Mouse (Mus musculus) adrenal gland, postnatal 4 days (tissue): ENCODE results near the gene Eif3k. TPM values are rescaled to one million over a fixed set of nuclear protein-coding genes. Genes with fewer than 3 reads are reported as not detected.
A peak's percentile ranks its signal among the peaks of the same experiment; 100 is the strongest.
"Not testable (repeated sequence)": the region's sequence is repeated elsewhere in the genome, so short reads cannot be mapped to it uniquely, and the experiment has no call there.

Experiments used
- DNase-seq, 2 experiments: peaks; one replicate each; pipeline ENCODE4 v3.0.0; 2021 to 2022; ENCODE audit warnings: low spot score in 2 of 2, mixed read lengths in 2 of 2
- total RNA-seq, 2 experiments: library from RNA; stranded (reverse); gene quantifications; 2 replicates each; pipeline ENCODE4 v1.2.3; 2021

Gene Eif3k
- total RNA-seq, 2 experiments from 2014 or later = 308 to 312 TPM

GRCm38 (mm10) chr7:28990766-28991273 lies 9.2 kb upstream of the Eif3k start:
- no peak for DNase-seq

- no peak for DNase-seq
These were observed 3.5 kb upstream of the Eif3k start for GRCm38 (mm10) chr7:28985207-28985606.

DNA sequence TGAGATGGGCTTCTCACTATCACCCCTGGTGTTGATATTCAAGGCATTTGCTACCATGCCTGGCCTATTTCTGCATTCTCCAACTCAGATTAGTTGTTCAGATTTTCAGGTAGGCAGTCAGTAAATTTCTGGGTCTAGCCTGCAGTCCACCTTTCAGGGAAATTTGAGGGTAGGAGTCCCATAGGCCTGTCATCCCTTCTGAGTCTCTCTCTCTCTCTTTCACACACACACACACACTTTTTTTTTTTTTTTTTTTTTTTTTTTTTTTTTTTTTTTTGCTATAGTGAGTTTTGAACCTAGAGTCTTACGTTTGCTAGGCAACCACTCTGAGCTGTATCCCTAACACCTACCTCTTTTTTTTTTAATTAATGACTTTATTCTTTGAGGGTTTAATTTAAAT lies 2.8 kb upstream of the Eif3k start:
- no peak for DNase-seq

GRCm38 (mm10) chr7:28983849-28984248 lies 2.2 kb upstream of the Eif3k start:
- DNase-seq = no peak

- DNase-seq = no peak
These were observed 1.5 kb upstream of the Eif3k start for GRCm38 (mm10) chr7:28983141-28983564.

DNA sequence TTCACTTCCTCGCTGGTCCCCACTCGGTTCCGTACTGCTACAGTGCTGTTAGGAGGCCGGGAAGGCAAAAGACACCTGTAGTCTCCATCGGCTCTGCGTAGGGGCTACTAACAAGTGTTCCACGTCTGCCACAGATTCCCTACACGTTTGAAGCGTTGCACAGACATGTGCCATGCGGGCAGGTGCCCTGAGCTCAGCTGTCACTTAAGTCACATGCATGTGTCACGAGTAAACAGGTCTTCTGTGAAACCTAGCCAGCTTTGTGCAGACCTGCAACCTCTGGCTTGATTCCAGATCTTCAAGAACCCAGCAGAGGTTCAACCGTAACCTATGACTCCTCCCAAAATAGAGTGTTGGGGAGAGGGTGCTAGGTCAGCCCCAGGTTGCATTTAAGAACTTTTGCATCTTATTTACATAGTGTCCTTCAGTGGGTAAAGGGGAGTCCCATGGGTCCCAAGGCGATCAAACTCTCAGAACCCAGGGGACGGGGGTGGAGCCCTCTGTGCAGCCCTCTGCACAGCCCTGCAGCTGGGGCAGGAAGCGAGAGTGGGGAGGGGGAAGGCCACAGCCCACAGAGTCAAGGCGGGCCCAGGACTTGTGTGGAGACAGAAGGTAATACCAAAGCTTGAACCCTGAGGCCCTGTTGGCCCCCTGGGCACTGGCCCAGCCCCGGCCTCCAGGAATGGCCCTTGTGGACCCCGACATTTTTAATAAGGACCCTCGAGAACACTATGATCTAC lies 780 bp upstream of the Eif3k start:
- DNase-seq = no peak

- no peak for DNase-seq
These were observed 4.1 kb downstream of the Eif3k start for GRCm38 (mm10) chr7:28977556-28977955.

- no peak for DNase-seq
These were observed 8.6 kb downstream of the Eif3k start for GRCm38 (mm10) chr7:28973025-28973424.

DNA sequence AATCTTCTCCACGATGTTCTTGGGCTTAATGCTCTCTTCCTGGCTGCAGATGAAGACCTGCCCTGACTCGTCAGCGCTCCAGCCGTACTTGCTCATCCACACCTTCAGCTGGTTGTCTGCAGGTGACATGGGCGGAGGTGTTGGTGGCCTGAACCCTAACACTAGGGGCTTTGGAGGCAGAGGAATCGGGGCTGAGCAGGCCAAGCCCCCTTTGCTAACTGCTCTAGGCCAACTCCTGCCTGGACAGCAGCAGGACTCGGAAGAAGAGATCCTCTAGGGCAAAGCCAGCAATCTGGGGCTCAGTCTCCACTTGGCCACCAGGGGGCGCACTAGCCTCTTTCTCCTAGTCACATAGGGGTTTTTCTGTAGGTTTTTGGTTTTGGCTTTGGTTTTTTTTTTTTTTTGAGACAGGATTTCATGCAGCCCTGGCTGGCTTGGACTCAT lies 9.1 kb downstream of the Eif3k start:
- DNase-seq = peak; percentile 49 to 63

DNA sequence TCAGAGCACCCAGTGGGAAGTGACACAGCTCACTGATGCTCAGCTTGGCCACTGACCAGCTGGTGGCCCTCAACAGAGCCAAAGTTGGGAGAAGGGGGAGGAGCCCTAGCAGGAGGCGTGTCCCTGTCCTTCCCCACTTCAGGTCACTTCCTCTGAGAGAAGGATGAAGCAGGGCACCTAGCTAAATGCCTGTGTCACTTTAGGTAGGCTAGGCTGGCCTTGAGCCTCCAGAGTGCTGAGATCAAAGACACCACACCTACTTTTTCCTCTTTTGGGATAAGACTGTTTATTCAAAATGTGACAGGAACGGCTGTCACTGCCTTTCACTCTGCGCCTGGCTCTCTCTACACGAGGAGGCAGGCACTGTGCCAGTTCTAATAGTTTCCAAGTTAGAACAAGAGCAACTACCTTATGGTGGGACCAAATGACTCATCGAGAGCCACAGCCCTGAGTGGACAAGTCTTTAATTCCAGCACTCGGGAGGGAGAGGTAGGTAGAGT lies 9.8 kb downstream of the Eif3k start:
- DNase-seq = no peak

DNA sequence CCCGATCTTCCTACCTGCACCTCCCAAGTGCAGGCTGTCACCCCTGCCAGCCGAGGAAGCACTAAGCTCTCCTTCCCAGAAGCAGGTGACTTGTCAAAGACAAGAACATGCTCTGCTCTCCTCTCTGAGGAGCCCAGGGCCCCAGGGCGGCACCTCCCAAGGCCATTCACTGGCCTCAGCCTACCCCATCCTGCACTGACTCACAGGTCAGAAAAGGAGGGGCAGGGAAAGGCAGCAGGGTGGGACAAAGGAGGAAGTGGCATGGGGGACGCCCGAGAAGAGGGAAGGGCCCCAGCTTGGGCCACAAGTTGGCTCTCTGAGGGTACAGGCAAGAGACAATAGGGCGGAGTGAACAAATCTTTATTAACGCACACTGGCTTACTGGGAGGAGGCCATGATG lies 10.6 kb downstream of the Eif3k start:
- no peak for DNase-seq

GRCm38 (mm10) chr7:28969672-28970394 lies 11.8 kb downstream of the Eif3k start:
- DNase-seq = no peak

DNA sequence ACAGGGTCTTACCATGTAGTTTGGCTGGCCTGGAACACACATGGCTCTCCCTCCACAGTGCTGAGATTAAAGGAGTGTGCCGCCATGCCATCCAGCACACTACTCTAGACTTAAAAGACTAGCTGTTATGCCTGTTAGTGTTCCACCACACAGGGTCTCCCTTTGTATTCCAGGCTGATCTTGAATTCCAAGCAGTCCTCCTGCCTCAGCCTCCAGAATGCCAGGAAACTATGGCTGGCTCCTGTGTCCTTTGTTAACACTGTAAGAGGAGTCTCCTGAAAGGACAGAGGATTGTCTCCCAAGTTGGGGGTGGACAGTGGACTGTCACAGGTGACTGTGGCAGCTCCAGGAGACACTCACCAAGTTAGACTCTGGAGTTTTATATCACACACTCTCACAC lies 12.4 kb downstream of the Eif3k start:
- DNase-seq = no peak

- not testable (repeated sequence) for DNase-seq
These were observed 13.5 kb downstream of the Eif3k start for GRCm38 (mm10) chr7:28968120-28968519.

GRCm38 (mm10) chr7:28966751-28967505 lies 14.7 kb downstream of the Eif3k start:
- no peak for DNase-seq

DNA sequence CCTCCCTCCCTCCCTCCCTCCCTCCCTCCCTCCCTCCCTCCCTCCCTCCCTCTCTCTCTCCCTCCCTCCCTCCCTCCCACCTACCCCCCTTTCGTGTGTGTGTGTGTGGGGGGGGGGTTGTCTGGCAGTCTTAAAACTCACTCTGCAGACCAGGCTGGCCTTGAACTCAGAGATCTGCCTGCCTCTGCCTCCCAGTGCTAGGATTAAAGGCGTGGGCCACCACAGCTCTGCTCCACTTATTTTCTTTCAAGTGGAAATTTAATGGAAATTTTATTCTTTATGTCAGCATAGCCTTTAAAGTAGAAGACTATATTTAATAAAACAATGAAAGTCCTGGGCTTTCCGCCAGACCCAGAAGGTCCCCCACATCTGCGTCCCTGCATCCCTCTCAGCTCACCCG lies 15.5 kb downstream of the Eif3k start:
- no peak for DNase-seq

GRCm38 (mm10) chr7:28965346-28965840 lies 16.3 kb downstream of the Eif3k start:
- no peak for DNase-seq

DNA sequence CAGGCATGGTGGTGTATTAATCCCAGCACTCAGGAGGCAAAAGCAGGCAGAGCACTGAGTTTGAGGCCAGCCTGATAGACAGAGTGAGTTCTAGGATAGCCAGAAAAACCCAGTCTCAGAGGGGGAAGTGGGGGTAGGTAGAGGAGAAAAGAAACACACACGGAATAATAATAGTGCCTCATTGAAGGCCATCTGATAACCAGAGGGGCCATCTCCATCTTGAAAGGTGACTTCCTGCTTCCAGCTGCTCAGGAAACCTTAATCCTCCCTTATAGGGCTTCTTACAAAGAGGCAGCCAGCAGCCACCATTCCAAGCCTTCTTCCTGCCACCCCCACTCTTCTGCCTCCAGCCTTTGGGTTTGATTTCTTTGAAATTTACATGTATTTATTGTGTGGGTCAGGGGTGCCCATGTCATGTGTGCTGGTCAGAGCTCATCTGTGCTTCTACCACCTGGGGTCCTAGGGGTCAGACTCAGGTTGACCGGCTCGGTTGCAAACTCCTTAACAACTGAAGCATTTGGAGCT lies 18.2 kb downstream of the Eif3k start:
- DNase-seq = no peak

DNA sequence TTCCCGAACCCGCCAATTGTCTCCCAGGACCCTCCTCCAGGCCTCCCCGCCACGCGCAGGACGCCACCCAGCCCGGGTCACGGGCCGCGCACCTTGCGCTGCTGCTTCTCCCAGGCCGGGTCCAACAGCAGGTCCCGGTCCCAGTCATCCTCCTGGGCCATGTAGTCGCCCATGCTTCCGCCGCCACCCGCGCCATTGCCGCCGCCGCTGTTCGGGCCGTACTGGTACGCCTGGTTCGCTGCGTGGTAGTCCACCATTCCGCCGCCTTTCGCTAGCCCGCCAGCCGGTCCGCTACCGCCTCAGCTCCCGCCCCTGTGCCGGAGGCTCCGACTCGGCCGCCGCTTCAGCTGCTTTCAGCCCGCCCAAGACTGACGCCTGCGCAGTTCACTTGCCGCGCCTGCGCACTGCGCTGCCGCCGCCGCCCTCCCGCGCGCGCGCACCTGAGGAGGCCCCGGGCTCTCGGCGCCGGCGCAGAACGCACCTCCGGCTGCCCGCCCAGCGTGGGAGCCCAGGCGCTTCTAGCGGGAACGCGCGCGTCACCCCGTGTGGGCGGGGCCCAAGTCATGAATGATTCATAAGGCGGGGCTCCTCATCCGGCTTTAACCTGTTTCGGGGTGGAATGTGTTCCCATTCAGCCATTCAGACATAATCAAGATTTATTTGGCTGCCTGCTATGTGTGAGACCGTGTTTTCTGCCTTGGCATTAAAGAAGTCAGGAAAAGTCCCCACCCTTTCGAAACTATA lies 19.6 kb downstream of the Eif3k start, which contains the start of gene Actn4:
Gene Actn4, minus strand, starts transcription at position 414 of the 744 bp plus-strand sequence.
- peak; percentile 95 to 97 for DNase-seq

DNA sequence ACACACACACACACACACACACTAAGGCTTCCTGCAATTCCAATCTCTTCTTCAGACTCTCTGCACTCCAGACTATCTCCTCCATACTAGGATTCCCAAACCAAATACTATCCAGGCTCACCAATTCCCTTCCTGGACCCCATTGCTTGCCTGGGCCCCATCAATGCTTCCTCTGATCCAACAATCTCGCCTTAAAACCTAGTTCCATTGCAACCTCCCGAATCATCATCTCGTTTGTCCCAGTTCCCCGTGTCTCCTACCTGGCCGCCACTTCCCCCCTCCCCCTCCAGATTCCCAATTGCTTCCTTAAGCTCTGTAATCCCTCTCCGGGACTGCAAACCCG lies 20.1 kb downstream of the Eif3k start:
- DNase-seq = no peak
